Mouse (Mus musculus) mesoderm, embryonic 11.5 days (tissue): Measurements from ENCODE around the gene Asic5.

Experiments used
- DNase-seq: peaks from one replicate; pipeline ENCODE4 v3.0.0-alpha.2; 2012; ENCODE audit warnings: low read depth, low spot score

Gene Asic5

GRCm38 (mm10) chr3:81981990-81982389 is at the start of gene Asic5:
TSS of gene Asic5 (plus strand) at chr3:81982290.
- no peak for DNase-seq

- DNase-seq = no peak
Observed at GRCm38 (mm10) chr3:81933348-81933747, 48.7 kb upstream of the Asic5 start.

- no peak for DNase-seq
Observed at GRCm38 (mm10) chr3:81938924-81939323, 43.2 kb upstream of the Asic5 start.

GRCm38 (mm10) chr3:81942341-81942740 is 39.7 kb upstream of the Asic5 start:
- no peak for DNase-seq

GRCm38 (mm10) chr3:81943097-81943496 is 39.0 kb upstream of the Asic5 start:
- no peak for DNase-seq

GRCm38 (mm10) chr3:81944851-81945393 is 37.2 kb upstream of the Asic5 start:
- DNase-seq = no peak

GRCm38 (mm10) chr3:81949048-81949447 is 33.0 kb upstream of the Asic5 start:
- DNase-seq = no peak

- no peak for DNase-seq
Observed at GRCm38 (mm10) chr3:81951785-81952184, 30.3 kb upstream of the Asic5 start.

GRCm38 (mm10) chr3:81957484-81957883 is 24.6 kb upstream of the Asic5 start:
- no peak for DNase-seq

GRCm38 (mm10) chr3:81961336-81961735 is 20.8 kb upstream of the Asic5 start:
- DNase-seq = no peak

GRCm38 (mm10) chr3:81963768-81964167 is 18.3 kb upstream of the Asic5 start:
- no peak for DNase-seq

- DNase-seq = no peak
Observed at GRCm38 (mm10) chr3:81964596-81964995, 17.5 kb upstream of the Asic5 start.

- DNase-seq = no peak
Observed at GRCm38 (mm10) chr3:81975607-81976006, 6.5 kb upstream of the Asic5 start.

GRCm38 (mm10) chr3:81976102-81976501 is 6.0 kb upstream of the Asic5 start, which contains the start of gene Tdo2:
TSS of gene Tdo2 (minus strand) at chr3:81976202.
- no peak for DNase-seq

GRCm38 (mm10) chr3:81981576-81981975 is 514 bp upstream of the Asic5 start:
- no peak for DNase-seq

- DNase-seq = no peak
Observed at GRCm38 (mm10) chr3:81983120-81983895, 1.2 kb downstream of the Asic5 start.

- no peak for DNase-seq
Observed at GRCm38 (mm10) chr3:81985100-81985499, 3.0 kb downstream of the Asic5 start.

GRCm38 (mm10) chr3:81986103-81986502 is 4.0 kb downstream of the Asic5 start:
- no peak for DNase-seq

GRCm38 (mm10) chr3:81987628-81988027 is 5.5 kb downstream of the Asic5 start:
- no peak for DNase-seq

GRCm38 (mm10) chr3:81989692-81990141 is 7.6 kb downstream of the Asic5 start:
- no peak for DNase-seq

GRCm38 (mm10) chr3:81990531-81990930 is 8.4 kb downstream of the Asic5 start:
- DNase-seq = no peak

GRCm38 (mm10) chr3:81995371-81995770 is 13.3 kb downstream of the Asic5 start:
- no peak for DNase-seq

- peak; percentile 52 for DNase-seq
Observed at GRCm38 (mm10) chr3:81995988-81996387, 13.9 kb downstream of the Asic5 start.
